Mouse (Mus musculus) frontal cortex, postnatal 36 days (tissue): ENCODE results near the gene Oxt.

Experiments
- DNase-seq, 2 experiments: peaks; one replicate each; pipeline ENCODE4 v3.0.0; 2022; ENCODE audit warnings: low spot score in 2 of 2

Oxt gene

DNA sequence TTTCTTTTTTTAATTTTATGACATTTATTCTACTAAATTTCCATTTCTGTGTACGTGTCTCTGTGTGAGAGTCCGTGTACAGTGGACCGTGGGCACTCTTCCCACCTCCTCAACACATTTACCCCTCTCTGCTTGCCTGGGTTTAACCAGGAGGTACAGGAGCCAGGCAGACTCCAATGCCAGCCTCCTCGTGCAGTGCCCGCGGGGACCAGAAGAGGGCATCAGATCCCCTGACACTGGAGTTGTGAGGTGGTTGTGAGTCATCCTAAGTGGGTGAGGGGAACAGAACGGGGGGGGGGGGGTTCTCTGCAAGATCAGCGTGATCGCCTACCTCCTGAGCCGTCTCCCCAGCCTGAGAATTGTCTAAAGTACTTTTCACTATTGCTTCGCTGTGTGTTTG, 2.2 kb downstream of the Oxt start:
- DNase-seq: peak; percentile 70 to 74

DNA sequence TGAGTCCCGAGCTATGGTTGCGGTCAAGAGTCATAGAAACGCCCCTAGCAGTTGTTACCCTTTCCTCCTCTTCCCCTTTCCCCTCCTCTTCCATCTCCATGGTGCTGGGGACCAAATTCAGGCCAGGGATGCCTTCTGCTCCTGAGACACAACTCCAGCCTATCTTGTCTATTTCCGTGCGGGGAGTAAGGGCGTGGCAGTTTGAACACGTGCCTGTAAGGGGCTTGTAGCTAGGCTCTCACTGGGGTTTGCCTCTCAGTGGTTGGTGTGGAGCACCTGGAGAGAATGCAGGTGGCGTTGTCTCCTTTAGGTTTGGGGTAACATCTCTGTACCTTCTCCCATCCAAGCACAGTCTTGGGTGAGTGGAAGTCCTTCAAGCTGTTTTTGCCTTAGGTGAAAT, 3.8 kb downstream of the Oxt start:
- DNase-seq: no peak

DNA sequence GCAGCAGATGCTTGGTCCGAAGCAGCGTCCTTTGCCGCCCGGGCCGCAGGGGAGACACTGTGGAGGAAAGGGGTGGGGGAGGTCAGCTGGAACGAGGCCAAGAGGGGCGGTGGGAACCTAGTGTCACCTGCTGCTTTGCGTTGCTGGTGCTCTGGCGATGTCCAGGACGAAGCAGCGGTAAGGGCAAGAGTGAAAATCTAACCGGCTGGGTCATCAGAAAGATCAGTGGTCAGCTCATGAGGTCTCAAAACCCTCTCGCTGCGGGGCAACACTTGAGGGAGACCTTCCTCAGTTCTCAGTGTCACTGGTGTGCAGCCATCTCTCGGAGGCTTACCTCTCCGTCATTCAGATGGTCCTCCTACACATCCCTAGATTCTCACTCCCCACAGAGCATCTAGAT, 5.2 kb downstream of the Oxt start:
- DNase-seq: no peak

DNA sequence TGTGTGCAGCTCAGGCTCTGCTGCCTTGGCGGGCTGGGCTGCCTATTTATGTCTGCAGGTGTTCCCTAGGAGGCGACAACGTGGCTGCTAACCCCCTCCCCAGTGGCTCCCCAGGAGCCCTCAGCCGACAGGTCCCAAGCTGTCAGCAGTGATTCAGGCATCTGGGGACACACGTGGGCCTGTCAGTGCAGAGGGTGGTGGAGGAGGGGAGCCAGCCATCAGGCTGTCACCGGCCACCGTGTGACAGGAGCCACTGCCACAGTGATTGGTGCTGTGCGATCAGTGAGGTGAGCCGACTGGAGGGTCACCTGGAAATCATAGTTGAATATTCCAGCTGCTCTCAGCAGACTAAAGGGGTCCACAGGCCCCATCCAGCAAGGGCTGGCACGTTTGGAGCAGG, 6.6 kb downstream of the Oxt start, which contains the start of gene Avp:
Avp (minus strand) TSS at position 3 of the 400 bp plus-strand sequence.
- DNase-seq: no peak

DNA sequence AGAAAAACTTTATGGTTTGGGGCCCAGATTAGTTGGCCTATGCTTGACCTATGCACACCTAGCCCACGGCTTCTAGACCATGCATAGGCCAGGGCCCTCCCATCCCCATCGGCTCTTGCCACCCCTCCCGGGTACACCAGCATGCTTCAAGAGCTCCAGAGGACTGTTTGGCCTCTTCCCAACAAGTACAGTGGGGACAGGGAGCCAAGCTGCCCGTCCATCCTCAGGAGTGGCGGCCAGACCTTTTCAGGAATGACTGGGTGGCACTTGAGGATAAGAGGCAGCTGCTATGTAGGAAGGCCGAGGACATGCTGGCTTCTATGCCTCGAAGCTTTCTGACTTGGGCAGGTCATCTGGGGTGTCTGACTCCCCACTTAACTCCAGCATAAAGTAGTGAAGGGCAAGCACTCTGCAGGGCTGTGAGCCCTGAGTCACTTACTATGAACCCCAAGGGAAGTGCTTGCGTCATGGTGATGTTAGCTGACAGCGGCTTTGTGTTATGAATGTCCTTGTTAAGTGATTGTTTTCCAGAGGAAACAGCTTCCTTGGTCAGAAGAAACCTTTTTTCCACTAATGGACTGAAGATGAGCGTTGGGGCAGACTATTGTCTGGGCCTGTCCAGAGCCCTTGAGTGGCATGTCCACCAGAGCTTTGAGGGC, 8.1 kb downstream of the Oxt start:
- DNase-seq: no peak

DNA sequence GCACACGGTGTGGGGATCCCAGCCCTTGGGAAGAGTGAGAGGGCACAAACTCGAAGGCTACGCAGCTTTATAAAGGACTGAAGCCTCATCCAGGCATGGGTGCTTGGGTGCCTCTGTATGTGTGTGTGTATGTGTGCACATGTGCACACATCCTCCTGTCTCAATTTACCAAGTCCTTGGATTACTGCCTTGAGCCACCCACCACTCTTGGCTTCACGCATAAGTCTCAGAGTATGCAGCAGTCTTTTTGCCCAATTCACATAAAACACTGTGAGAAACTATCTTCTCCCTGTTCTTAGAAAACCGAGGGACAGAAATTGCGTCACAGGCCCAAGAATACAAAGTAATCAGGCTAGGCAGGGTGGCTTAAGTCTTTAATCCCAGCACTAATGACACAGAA, 10.0 kb downstream of the Oxt start:
- peak in 1 of 2 experiments; percentile 75 for DNase-seq

DNA sequence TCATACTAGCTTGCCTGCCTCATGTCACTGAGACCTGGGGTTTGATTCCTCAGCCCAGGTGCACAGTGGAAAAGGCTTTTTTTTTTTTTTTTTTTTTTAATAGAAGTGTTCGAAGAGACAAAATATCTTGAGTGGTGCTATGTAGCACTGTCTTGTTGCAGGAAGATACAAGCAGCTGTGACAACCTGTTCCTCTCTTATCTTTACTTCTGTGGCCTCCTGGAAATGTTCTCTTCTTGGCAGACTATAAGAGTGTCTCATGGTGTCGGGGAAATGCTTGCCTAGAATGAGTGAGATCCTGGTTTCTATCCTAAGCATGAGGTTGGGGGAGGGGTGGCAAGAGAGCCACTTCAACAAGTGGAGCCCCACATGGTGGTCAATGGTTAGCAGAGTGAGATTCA, 12.4 kb downstream of the Oxt start:
- DNase-seq: no peak

DNA sequence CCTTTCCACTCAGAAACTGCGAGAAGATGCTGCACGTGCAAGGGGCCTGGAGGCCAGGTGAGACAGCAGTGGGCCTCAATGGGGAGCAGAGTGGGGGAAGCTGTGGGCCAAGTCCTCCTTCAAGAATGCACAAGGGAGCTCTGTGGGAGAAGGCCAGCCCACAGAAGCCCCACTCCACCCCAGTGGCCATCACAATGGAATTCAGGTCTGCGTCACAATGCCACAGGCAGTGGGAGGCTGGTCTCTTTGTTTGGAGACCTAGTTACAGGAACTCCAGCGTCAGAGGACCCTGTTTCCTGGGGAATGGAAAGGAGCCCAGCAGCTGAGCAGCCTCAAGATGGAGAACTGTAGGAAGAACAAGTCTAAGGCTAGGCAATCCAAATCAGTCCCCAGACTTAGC, 13.2 kb downstream of the Oxt start:
- DNase-seq: no peak

DNA sequence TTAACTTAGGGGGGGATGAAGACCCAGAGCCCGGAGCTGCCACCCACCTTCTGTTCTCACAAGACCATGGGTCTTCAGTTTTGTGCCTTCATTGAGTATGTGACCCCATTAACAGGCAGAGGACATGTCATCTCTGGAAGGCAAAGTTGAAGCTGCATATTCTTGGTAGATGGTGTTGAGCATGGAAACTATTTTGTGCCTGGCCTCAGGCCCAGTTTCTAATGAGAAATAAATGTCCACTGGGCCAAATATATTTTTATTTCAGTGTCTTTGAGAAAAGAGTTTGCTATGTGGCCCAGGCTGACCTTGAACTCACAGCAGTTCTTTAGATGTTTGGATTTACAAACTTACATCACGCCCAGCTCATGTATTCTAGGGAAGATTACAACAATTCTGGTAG, 13.8 kb downstream of the Oxt start:
- DNase-seq: no peak

DNA sequence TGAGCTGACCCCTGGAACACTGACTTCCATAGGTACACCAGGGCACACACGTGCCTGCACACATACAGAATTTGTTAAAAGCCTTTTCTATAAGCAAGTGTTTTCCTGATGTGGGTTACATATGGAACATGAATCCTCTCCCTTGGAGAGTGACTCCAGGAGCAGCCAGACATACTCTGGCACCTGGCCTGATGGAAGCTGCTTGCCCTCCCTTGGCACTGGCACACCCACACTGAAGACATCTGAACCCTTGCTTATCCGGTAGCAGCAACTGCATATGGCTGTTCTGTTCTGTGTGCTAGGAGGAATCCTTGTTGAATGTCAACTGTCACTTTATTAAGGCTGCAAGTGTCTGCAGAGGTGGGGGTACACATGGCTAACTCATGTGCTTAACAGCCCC, 15.0 kb downstream of the Oxt start:
- DNase-seq: no peak

DNA sequence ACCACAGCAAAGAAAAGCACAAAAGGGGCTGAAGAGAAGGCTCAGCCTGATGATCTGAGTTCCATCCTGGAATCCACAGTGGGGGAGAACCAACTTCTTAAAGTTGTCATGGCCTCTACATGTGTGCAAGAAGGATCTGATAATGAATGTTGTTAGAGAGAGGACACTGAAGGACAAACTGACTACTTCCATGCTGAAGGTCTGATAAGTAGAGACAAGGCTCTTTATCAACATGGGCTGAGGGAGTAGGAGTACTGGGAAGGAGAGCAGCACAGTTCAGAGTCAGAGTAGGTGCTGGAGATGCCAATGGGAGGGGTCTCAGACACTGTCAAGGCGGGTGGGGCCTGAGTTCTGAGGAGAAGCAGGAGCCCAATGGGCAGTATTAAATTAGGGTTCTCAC, 19.6 kb downstream of the Oxt start:
- no peak for DNase-seq

DNA sequence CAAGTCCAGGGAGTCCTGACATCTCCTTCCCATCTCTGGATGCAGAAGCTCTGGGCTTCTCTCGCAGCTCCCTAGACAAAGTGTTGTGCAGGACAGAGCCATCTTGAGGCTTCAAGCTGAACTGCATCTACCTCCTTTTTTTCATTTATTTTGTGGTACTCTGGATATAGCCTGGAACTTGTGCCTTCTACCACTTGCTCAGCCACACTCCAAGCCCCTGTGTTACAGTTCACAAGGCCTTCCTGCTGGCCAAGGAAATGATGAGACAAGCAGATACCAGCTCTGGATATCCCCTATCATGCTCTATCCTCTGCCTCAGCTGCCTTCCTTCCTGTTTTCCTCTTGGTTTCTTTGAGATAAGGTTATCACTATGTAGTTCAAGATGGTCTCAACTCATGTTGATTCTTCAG, 21.6 kb downstream of the Oxt start:
- DNase-seq: peak in 1 of 2 experiments; percentile 66

DNA sequence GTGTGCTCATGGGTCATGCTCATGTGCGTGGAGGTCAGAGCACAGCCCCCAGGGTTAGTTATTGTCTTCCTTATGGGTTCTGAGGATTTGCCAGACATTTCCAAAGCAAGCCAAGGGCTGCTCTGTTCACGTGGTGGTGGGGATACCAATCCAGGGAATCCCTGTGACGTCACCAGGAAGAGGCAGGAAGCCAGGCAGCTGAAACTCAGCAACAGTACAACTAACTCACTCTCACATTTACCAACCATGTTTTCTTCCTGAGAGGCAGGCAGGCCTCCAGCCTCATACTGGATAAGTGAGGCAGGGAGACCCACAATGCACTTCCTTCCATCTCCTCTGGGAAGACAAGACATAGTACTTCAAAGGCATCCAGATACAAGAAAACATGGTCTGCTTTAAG, 22.4 kb downstream of the Oxt start:
- no peak for DNase-seq

DNA sequence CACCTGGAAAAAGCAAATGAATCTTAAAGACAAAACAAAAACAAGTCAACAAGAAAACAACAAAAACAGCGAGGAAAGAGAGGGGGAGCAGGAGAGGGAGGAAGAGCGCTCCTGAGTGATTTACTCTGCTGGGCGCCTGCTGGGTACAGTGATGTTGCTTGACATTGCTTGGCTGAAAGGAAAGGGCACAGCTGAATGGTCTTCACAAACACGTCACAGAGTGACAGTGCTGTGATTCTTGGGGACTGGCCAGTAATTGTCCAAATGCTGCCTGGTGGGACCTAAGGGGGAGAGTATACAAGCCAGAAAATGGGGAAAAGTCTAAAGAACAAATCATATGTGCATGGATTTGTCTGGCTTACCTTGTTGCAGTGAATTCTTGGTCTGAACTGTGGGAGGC, 26.2 kb downstream of the Oxt start:
- no peak for DNase-seq

DNA sequence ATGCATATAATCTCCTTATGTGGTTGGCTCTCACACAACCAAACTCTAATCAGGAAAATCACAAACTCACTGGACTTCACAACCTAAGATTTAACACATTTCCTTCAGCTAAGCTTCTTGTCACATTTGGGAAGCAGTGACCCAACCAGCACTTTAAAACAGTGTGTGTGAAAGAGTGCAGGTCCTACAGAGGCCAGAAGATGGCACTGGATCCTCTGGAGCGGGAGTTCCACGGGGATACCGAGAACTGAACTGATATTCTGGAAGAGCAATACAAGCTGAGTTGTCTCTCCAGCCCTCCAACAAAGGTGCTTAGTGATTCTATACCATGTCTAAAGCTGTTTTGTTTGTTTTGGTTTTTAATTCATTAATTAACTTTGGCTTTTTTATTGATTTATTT, 37.1 kb downstream of the Oxt start:
- no peak for DNase-seq

DNA sequence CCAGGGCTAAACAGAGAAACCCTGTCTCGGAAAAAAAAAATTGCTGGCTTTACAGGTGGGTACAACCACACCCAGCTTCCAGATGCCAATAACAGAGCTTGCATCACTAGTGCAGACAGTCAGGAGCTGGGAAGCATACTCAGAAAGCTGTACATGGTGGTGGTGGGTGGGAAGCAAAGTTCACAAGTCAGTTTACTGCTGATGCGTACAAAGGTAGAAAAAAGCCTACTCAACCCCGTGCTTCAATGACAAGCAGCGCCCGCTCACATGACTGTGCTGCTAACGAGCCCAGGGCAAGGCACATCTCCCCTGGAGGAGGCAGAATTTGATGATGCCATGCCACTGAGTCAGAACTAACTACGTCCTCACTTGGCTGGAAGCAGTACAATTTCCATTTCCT, 43.0 kb downstream of the Oxt start:
- DNase-seq: no peak
